Mouse (Mus musculus) limb, embryonic 14.5 days (tissue): ENCODE measurements around the gene Echs1. TPM values are rescaled to one million over a fixed set of nuclear protein-coding genes. Genes with fewer than 3 reads are reported as not detected.

Experiments used
- ATAC-seq: fragments of 200-750 bp; cut with Nextera tagmentation; 2 replicates; pipeline ENCODE4 v1.8.0; 2017; ENCODE audit warnings: low read depth, moderate number of reproducible peaks, moderate TSS enrichment; ENCODE audit not compliant: low FRiP score
- DNase-seq: peaks from one replicate; pipeline ENCODE4 v3.0.0-alpha.2; 2015; ENCODE audit warnings: low spot score
- H3K27ac ChIP-seq: fragments of 300-500 bp; sonication (generic); replicated peaks from 2 replicates; pipeline ENCODE4 v1.5.1; 2014; ENCODE audit warnings: low read depth, mild to moderate bottlenecking, low read length, moderate library complexity, mixed read lengths
- H3K27me3 ChIP-seq: fragments of 300-500 bp; sonication (generic); 2 replicates; pipeline ENCODE4 v1.6.1; 2014; ENCODE audit warnings: low read length, mixed read lengths; ENCODE audit not compliant: control insufficient read depth, insufficient read depth
- H3K36me3 ChIP-seq: fragments of 300-500 bp; sonication (generic); 2 replicates; pipeline ENCODE4 v1.6.1; 2014; ENCODE audit warnings: mild to moderate bottlenecking, low read length, moderate library complexity, mixed read lengths; ENCODE audit not compliant: control insufficient read depth, insufficient read depth
- H3K4me1 ChIP-seq: fragments of 300-500 bp; sonication (generic); 2 replicates; pipeline ENCODE4 v1.6.1; 2014; ENCODE audit warnings: antibody characterized with exemption, low read length, mixed read lengths; ENCODE audit not compliant: control insufficient read depth, insufficient read depth
- H3K4me2 ChIP-seq: fragments of 300-500 bp; sonication (generic); replicated peaks from 2 replicates; pipeline ENCODE4 v1.6.1; 2014; ENCODE audit warnings: low read depth, mild to moderate bottlenecking, low read length, moderate library complexity; ENCODE audit not compliant: severe bottlenecking
- H3K4me3 ChIP-seq: fragments of 300-500 bp; sonication (generic); replicated peaks from 2 replicates; pipeline ENCODE4 v1.5.1; 2014; ENCODE audit warnings: low read length
- H3K9ac ChIP-seq: fragments of 300-500 bp; sonication (generic); 2 replicates; pipeline ENCODE4 v1.6.1; 2014; ENCODE audit warnings: mild to moderate bottlenecking, low read depth, low read length, moderate library complexity; ENCODE audit not compliant: severe bottlenecking
- H3K9me3 ChIP-seq: fragments of 300-500 bp; sonication (generic); 2 replicates; pipeline ENCODE4 v1.6.1; 2016; ENCODE audit warnings: low read length; ENCODE audit not compliant: control insufficient read depth
- POLR2A ChIP-seq: fragments of 200-500 bp; IDR thresholded peaks from 2 replicates; pipeline ENCODE4 v1.8.0; 2012; ENCODE audit warnings: inconsistent platforms, mild to moderate bottlenecking, moderate library complexity, borderline replicate concordance; ENCODE audit not compliant: insufficient read depth, insufficient read length; ENCODE audit errors: extremely low read depth
- WGBS: fragments of 180-500 bp; shearing (Covaris S2); extraction: QIAGEN DNeasy Blood & Tissue Kit; methylation state at CpG from one replicate; pipeline ENCODE4 v1.1.7; 2014; 5-methylcytosine and 5-hydroxymethylcytosine counted together
- polyA plus RNA-seq, 2 experiments: library from polyadenylated mRNA; depleted of rRNA in 1 of 2; stranded (reverse) in 1 of 2; unstranded in 1 of 2; fragments of >200 nt; fragmentation: Nextera tagmentation in 1 of 2; extraction: Ambion mirVana in 1 of 2; gene quantifications; 2 replicates each; pipeline versions ENCODE4 v1.2.1 to v1.2.3; 2012 to 2014

Gene Echs1
- polyA plus RNA-seq, 2 experiments = 127 to 153 TPM

DNA sequence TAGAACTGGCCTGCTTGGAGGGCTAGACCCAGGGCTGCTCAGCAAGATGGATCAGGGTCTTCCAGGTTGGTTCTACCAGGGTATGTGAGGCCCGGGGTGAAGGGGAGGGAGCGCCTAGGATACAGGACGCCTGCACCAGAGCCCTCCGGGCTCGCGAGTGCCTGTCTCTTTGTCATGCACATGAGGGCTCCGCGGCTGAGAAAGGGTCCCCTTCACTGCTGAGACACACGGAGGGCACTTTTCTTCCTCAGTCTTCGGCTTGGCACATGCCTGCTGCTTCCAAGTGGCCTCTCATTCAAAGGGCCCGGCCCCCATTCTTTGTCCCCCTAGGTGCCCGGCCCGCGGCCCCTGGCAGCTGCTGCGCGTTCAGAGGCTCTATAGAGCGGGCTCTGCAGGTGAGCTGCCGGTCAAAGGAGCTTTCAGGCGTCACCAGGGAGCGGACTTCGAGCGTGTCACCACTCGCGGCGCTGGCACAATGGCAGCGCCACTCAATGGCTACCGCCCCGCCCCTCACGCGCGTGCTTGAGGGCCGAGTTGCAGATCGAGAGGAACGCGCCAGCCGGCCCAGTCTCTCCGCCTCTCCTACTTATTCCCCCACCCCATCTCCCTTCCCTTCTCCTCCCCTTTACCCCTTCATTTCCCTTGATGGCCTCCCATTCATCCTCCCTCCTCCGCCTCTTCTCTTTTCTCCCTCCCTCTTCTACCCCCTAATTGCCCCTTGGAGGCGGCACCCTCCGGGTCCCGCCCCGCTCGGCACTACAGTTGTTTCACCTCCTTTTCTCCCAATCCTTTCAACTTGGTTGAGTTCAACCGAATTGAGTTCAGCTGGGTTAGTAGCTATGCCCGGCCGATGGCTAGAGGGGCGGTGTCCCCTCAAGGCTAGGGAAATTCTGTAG lies 55.1 kb downstream of the Echs1 start:
- Histone ChIP-seq H3K36me3 (no peaks in the 10 kb centered on the region), H3K9ac (peak overlapping the region; percentile 43), H3K27me3 (peaks cover 66% of the 10 kb centered on the region), H3K4me2 (peak overlapping the region; percentile 93), H3K27ac (no peak overlapping the region), H3K9me3 (no peaks in the 10 kb centered on the region), H3K4me3 (peak overlapping the region; percentile 39), H3K4me1 (0 out of 2 replicates have a peak, but pooled peaks cover 14% of the 10 kb centered on the region)
- ATAC-seq (no peak), DNase-seq (no peak)
- TF ChIP-seq POLR2A = no peak
- WGBS = 2% methylated on average over 39 of the region's 47 CpGs

GRCm38 (mm10) chr7:140059601-140060000 lies 56.7 kb downstream of the Echs1 start:
- 47% methylated on average over 4 of the region's 4 CpGs for whole genome bisulfite sequencing
- no peak overlapping the region for H3K4me2 ChIP-seq
- H3K27ac ChIP-seq = no peak overlapping the region
- H3K27me3 ChIP-seq = peaks cover 71% of the 10 kb centered on the region
- DNase-seq (no peak), ATAC-seq (no peak)
- H3K9me3 ChIP-seq = no peaks in the 10 kb centered on the region
- no peak overlapping the region for H3K4me3 ChIP-seq
- no peaks in the 10 kb centered on the region for H3K36me3 ChIP-seq
- 0 out of 2 replicates have a peak, but pooled peaks cover 14% of the 10 kb centered on the region for H3K4me1 ChIP-seq
- no peak overlapping the region for H3K9ac ChIP-seq
- no peak for TF ChIP-seq POLR2A

DNA sequence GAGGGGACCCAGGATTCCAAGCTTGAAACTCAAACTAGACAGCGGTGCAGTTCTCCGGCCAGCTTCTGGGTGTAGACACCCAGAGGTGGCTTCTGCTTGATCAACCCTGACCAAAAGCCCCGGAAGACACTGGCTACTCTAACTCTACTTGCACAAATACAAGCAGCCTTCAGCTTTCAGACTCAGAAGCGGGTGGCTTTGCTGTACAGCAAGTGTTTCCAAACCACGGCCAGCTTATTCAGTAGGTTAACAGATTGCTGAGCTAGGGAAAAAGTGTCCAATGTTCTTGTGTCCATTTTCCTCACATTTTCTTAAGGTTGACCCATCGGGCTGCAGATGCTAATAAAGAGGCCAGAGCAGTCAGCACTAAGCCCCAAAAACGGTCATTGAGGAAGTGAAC lies 57.7 kb downstream of the Echs1 start:
- H3K9me3 ChIP-seq = no peaks in the 10 kb centered on the region
- TF ChIP-seq POLR2A = no peak
- WGBS = 22% methylated on average over 7 of the region's 7 CpGs
- ATAC-seq (no peak), DNase-seq (no peak)
- peak overlapping the region; percentile 48 for H3K4me3 ChIP-seq
- H3K27ac ChIP-seq = no peak overlapping the region
- H3K9ac ChIP-seq = peak overlapping the region; percentile 61
- H3K27me3 ChIP-seq = peaks cover 71% of the 10 kb centered on the region
- no peaks in the 10 kb centered on the region for H3K36me3 ChIP-seq
- 0 out of 2 replicates have a peak, but pooled peaks cover 14% of the 10 kb centered on the region for H3K4me1 ChIP-seq
- peak overlapping the region; percentile 86 for H3K4me2 ChIP-seq

GRCm38 (mm10) chr7:140057413-140058407 lies 58.6 kb downstream of the Echs1 start:
- ATAC-seq = peak; percentile 49
- Histone ChIP-seq H3K4me2 (peak overlapping the region; percentile 86), H3K4me1 (0 out of 2 replicates have a peak, but pooled peaks cover 14% of the 10 kb centered on the region), H3K9ac (peak overlapping the region; percentile 61), H3K27ac (no peak overlapping the region), H3K4me3 (peak overlapping the region; percentile 48), H3K27me3 (peaks cover 67% of the 10 kb centered on the region), H3K9me3 (no peaks in the 10 kb centered on the region), H3K36me3 (no peaks in the 10 kb centered on the region)
- TF ChIP-seq POLR2A = no peak
- WGBS = 4% methylated on average over 52 of the region's 53 CpGs
- no peak for DNase-seq

Other genes with a start within 250 kb of the Echs1 start
- 0.35 and 0.45 TPM in 2 replicates for gene Kndc1, start 221.8 kb downstream of the Echs1 start, polyA plus RNA-seq (2012; rRNA removed)
- 0.10 and 0.22 TPM in 2 replicates for gene Kndc1, start 221.8 kb downstream of the Echs1 start, polyA plus RNA-seq (2014; fragmentation: Nextera tagmentation; extraction: Ambion mirVana)
- gene Utf1, start 172.7 kb downstream of the Echs1 start, polyA plus RNA-seq (2012; rRNA removed) = 0.10 and 0.11 TPM in 2 replicates
- 0.15 TPM in 1 of 2 replicates, not detected in the other for gene Utf1, start 172.7 kb downstream of the Echs1 start, polyA plus RNA-seq (2014; fragmentation: Nextera tagmentation; extraction: Ambion mirVana)
- gene 6430531B16Rik, start 137.7 kb downstream of the Echs1 start, polyA plus RNA-seq (2012; rRNA removed) = 0.08 and 0.40 TPM in 2 replicates
- 0.75 TPM in 1 of 2 replicates, not detected in the other for gene 6430531B16Rik, start 137.7 kb downstream of the Echs1 start, polyA plus RNA-seq (2014; fragmentation: Nextera tagmentation; extraction: Ambion mirVana)
- 8.8 and 9.5 TPM in 2 replicates for gene Adam8, start 123.9 kb downstream of the Echs1 start, polyA plus RNA-seq (2012; rRNA removed)
- gene Adam8, start 123.9 kb downstream of the Echs1 start, polyA plus RNA-seq (2014; fragmentation: Nextera tagmentation; extraction: Ambion mirVana) = 1.8 and 2.2 TPM in 2 replicates
- 58.3 and 75.1 TPM in 2 replicates for gene Zfp511, start 80.1 kb downstream of the Echs1 start, polyA plus RNA-seq (2012; rRNA removed)
- gene Zfp511, start 80.1 kb downstream of the Echs1 start, polyA plus RNA-seq (2014; fragmentation: Nextera tagmentation; extraction: Ambion mirVana) = 37.2 and 41.1 TPM in 2 replicates
- 69.1 and 76.7 TPM in 2 replicates for gene Tubgcp2, start 79.8 kb downstream of the Echs1 start, polyA plus RNA-seq (2012; rRNA removed)
- 58.8 and 66.2 TPM in 2 replicates for gene Tubgcp2, start 79.8 kb downstream of the Echs1 start, polyA plus RNA-seq (2014; fragmentation: Nextera tagmentation; extraction: Ambion mirVana)
- gene Msx3, start 67.4 kb downstream of the Echs1 start, polyA plus RNA-seq (2012; rRNA removed) = not detected in 2 replicates
- not detected in 2 replicates for gene Msx3, start 67.4 kb downstream of the Echs1 start, polyA plus RNA-seq (2014; fragmentation: Nextera tagmentation; extraction: Ambion mirVana)
- gene Caly, start 33.9 kb downstream of the Echs1 start, polyA plus RNA-seq (2012; rRNA removed) = 0.46 and 0.65 TPM in 2 replicates
- gene Caly, start 33.9 kb downstream of the Echs1 start, polyA plus RNA-seq (2014; fragmentation: Nextera tagmentation; extraction: Ambion mirVana) = 0.69 and 0.77 TPM in 2 replicates
- 0.80 and 13.6 TPM in 2 replicates for gene Prap1, start 23.1 kb downstream of the Echs1 start, polyA plus RNA-seq (2012; rRNA removed)
- gene Prap1, start 23.1 kb downstream of the Echs1 start, polyA plus RNA-seq (2014; fragmentation: Nextera tagmentation; extraction: Ambion mirVana) = 0.33 TPM in 1 of 2 replicates, not detected in the other
- 30.3 TPM in 2 replicates for gene Fuom, start 14.0 kb downstream of the Echs1 start, polyA plus RNA-seq (2012; rRNA removed)
- gene Fuom, start 14.0 kb downstream of the Echs1 start, polyA plus RNA-seq (2014; fragmentation: Nextera tagmentation; extraction: Ambion mirVana) = 28.3 and 28.8 TPM in 2 replicates
- gene Paox, start 677 bp downstream of the Echs1 start, polyA plus RNA-seq (2012; rRNA removed) = 12.6 and 13.5 TPM in 2 replicates
- 17.8 and 19.4 TPM in 2 replicates for gene Paox, start 677 bp downstream of the Echs1 start, polyA plus RNA-seq (2014; fragmentation: Nextera tagmentation; extraction: Ambion mirVana)
- 26.5 and 28.8 TPM in 2 replicates for gene Mtg1, start 21.1 kb upstream of the Echs1 start, polyA plus RNA-seq (2012; rRNA removed)
- gene Mtg1, start 21.1 kb upstream of the Echs1 start, polyA plus RNA-seq (2014; fragmentation: Nextera tagmentation; extraction: Ambion mirVana) = 22.9 and 28.4 TPM in 2 replicates
- 0.20 and 0.24 TPM in 2 replicates for gene Sprn, start 38.4 kb upstream of the Echs1 start, polyA plus RNA-seq (2012; rRNA removed)
- gene Sprn, start 38.4 kb upstream of the Echs1 start, polyA plus RNA-seq (2014; fragmentation: Nextera tagmentation; extraction: Ambion mirVana) = 0.14 and 0.26 TPM in 2 replicates
- not detected in 2 replicates for gene Olfr522, start 48.3 kb upstream of the Echs1 start, polyA plus RNA-seq (2012; rRNA removed)
- gene Olfr522, start 48.3 kb upstream of the Echs1 start, polyA plus RNA-seq (2014; fragmentation: Nextera tagmentation; extraction: Ambion mirVana) = not detected in 2 replicates
- gene Olfr523, start 56.7 kb upstream of the Echs1 start, polyA plus RNA-seq (2012; rRNA removed) = not detected in 2 replicates
- not detected in 2 replicates for gene Olfr523, start 56.7 kb upstream of the Echs1 start, polyA plus RNA-seq (2014; fragmentation: Nextera tagmentation; extraction: Ambion mirVana)
- gene Olfr524, start 89.5 kb upstream of the Echs1 start, polyA plus RNA-seq (2012; rRNA removed) = not detected in 2 replicates
- not detected in 2 replicates for gene Olfr524, start 89.5 kb upstream of the Echs1 start, polyA plus RNA-seq (2014; fragmentation: Nextera tagmentation; extraction: Ambion mirVana)
- gene Cd163l1, start 101.8 kb upstream of the Echs1 start, polyA plus RNA-seq (2012; rRNA removed) = 0.04 and 0.05 TPM in 2 replicates
- 0.11 TPM in 2 replicates for gene Cd163l1, start 101.8 kb upstream of the Echs1 start, polyA plus RNA-seq (2014; fragmentation: Nextera tagmentation; extraction: Ambion mirVana)
- 0.01 and 0.03 TPM in 2 replicates for gene 5830411N06Rik, start 130.8 kb upstream of the Echs1 start, polyA plus RNA-seq (2012; rRNA removed)
- not detected in 2 replicates for gene 5830411N06Rik, start 130.8 kb upstream of the Echs1 start, polyA plus RNA-seq (2014; fragmentation: Nextera tagmentation; extraction: Ambion mirVana)
- not detected in 2 replicates for gene Olfr525, start 204.4 kb upstream of the Echs1 start, polyA plus RNA-seq (2012; rRNA removed)
- gene Olfr525, start 204.4 kb upstream of the Echs1 start, polyA plus RNA-seq (2014; fragmentation: Nextera tagmentation; extraction: Ambion mirVana) = not detected in 2 replicates
- gene Olfr527, start 217.5 kb upstream of the Echs1 start, polyA plus RNA-seq (2012; rRNA removed) = not detected in 2 replicates
- gene Olfr527, start 217.5 kb upstream of the Echs1 start, polyA plus RNA-seq (2014; fragmentation: Nextera tagmentation; extraction: Ambion mirVana) = not detected in 2 replicates
- gene Olfr60, start 245.2 kb upstream of the Echs1 start, polyA plus RNA-seq (2012; rRNA removed) = not detected in 2 replicates
- gene Olfr60, start 245.2 kb upstream of the Echs1 start, polyA plus RNA-seq (2014; fragmentation: Nextera tagmentation; extraction: Ambion mirVana) = not detected in 2 replicates